Mouse (Mus musculus) midbrain, embryonic 16.5 days (tissue): Measurements from ENCODE around the gene Pfdn2. TPM values are rescaled to one million over a fixed set of nuclear protein-coding genes. Genes with fewer than 3 reads are reported as not detected.

Source experiments
- polyA plus RNA-seq: library from polyadenylated mRNA; unstranded; fragments of >200 nt; fragmentation: Nextera tagmentation; extraction: Ambion mirVana; gene quantifications from 2 replicates; pipeline ENCODE4 v1.2.1, GENCODE M21; 2015

Pfdn2 gene
- polyA plus RNA-seq, 1 experiment from 2014 or later, result 146 TPM

Other genes starting within 250 kb of the Pfdn2 start
- gene Cfap126, start 231.8 kb upstream of the Pfdn2 start, polyA plus RNA-seq, result 7.8 and 9.2 TPM in 2 replicates
- 284 and 311 TPM in 2 replicates for gene Sdhc, start 195.1 kb upstream of the Pfdn2 start, polyA plus RNA-seq
- 0.20 and 0.63 TPM in 2 replicates for gene Mpz, start 195.0 kb upstream of the Pfdn2 start, polyA plus RNA-seq
- 15.1 and 20.7 TPM in 2 replicates for gene Pcp4l1, start 149.4 kb upstream of the Pfdn2 start, polyA plus RNA-seq
- 0.38 and 0.47 TPM in 2 replicates for gene Nr1i3, start 131.7 kb upstream of the Pfdn2 start, polyA plus RNA-seq
- gene Tomm40l, start 123.2 kb upstream of the Pfdn2 start, polyA plus RNA-seq, result 46.8 and 58.3 TPM in 2 replicates
- 2.1 and 3.1 TPM in 2 replicates for gene Apoa2, start 120.6 kb upstream of the Pfdn2 start, polyA plus RNA-seq
- 15.9 and 19.3 TPM in 2 replicates for gene Fcer1g, start 111.3 kb upstream of the Pfdn2 start, polyA plus RNA-seq
- 8.7 and 9.1 TPM in 2 replicates for gene Adamts4, start 95.2 kb upstream of the Pfdn2 start, polyA plus RNA-seq
- 218 and 225 TPM in 2 replicates for gene Ndufs2, start 94.3 kb upstream of the Pfdn2 start, polyA plus RNA-seq
- gene B4galt3, start 75.3 kb upstream of the Pfdn2 start, polyA plus RNA-seq, result 113 and 115 TPM in 2 replicates
- 44.4 and 49.5 TPM in 2 replicates for gene Ppox, start 64.5 kb upstream of the Pfdn2 start, polyA plus RNA-seq
- gene Usp21, start 57.7 kb upstream of the Pfdn2 start, polyA plus RNA-seq, result 105 and 112 TPM in 2 replicates
- 105 and 116 TPM in 2 replicates for gene Ufc1, start 50.6 kb upstream of the Pfdn2 start, polyA plus RNA-seq
- gene Dedd, start 16.5 kb upstream of the Pfdn2 start, polyA plus RNA-seq, result 53.6 and 55.2 TPM in 2 replicates
- gene Nit1, start within 50 bp of the Pfdn2 start, polyA plus RNA-seq, result 53.8 and 56.9 TPM in 2 replicates
- 4.3 and 4.6 TPM in 2 replicates for gene Klhdc9, start 15.1 kb downstream of the Pfdn2 start, polyA plus RNA-seq
- gene Nectin4, start 24.4 kb downstream of the Pfdn2 start, polyA plus RNA-seq, result 3.6 and 3.9 TPM in 2 replicates
- 0.45 and 0.59 TPM in 2 replicates for gene Arhgap30, start 43.3 kb downstream of the Pfdn2 start, polyA plus RNA-seq
- 197 and 201 TPM in 2 replicates for gene Usf1, start 65.6 kb downstream of the Pfdn2 start, polyA plus RNA-seq
- 6.2 and 7.6 TPM in 2 replicates for gene Tstd1, start 73.2 kb downstream of the Pfdn2 start, polyA plus RNA-seq
- gene F11r, start 91.9 kb downstream of the Pfdn2 start, polyA plus RNA-seq, result 10.4 and 10.5 TPM in 2 replicates
- gene Alyref2, start 157.8 kb downstream of the Pfdn2 start, polyA plus RNA-seq, result 34.8 and 35.9 TPM in 2 replicates
- gene Itln1, start 189.6 kb downstream of the Pfdn2 start, polyA plus RNA-seq, result not detected in 2 replicates
- not detected in 2 replicates for gene Cd244a, start 213.5 kb downstream of the Pfdn2 start, polyA plus RNA-seq